Mouse (Mus musculus) adrenal gland, postnatal 10 days (tissue): ENCODE measurements at regions not wholly inside any gene's neighbourhood (a gene's known extent, or its start where the extent isn't known, plus 50 kb on each side); places are given as distances from the start of the nearest gene placed in this dataset.

Experiments used
- DNase-seq: peaks from one replicate; pipeline ENCODE4 v3.0.0; 2021; ENCODE audit warnings: mixed read lengths

GRCm38 (mm10) chr8:82265745-82266144, 137.3 kb downstream of the Il15 start:
- DNase-seq = no peak

GRCm38 (mm10) chr8:82262196-82262595, 140.8 kb downstream of the Il15 start:
- no peak for DNase-seq

- no peak for DNase-seq
Observed at GRCm38 (mm10) chr8:82260613-82261012, 142.4 kb downstream of the Il15 start.

GRCm38 (mm10) chr8:82255815-82256214, 147.2 kb downstream of the Il15 start:
- DNase-seq = no peak

- DNase-seq = no peak
Observed at GRCm38 (mm10) chr8:82252406-82252805, 150.6 kb downstream of the Il15 start.

GRCm38 (mm10) chr8:82249841-82250577, 153.0 kb downstream of the Il15 start:
- DNase-seq = no peak

- DNase-seq = no peak
Observed at GRCm38 (mm10) chr8:82244076-82244475, 158.9 kb downstream of the Il15 start.

- DNase-seq = no peak
Observed at GRCm38 (mm10) chr8:82229883-82230282, 173.1 kb downstream of the Il15 start.

GRCm38 (mm10) chr8:82201746-82202145, 201.3 kb downstream of the Il15 start:
- DNase-seq = no peak

- no peak for DNase-seq
Observed at GRCm38 (mm10) chr8:82200176-82200575, 202.8 kb downstream of the Il15 start.

- DNase-seq = peak; percentile 14
Observed at GRCm38 (mm10) chr8:82196504-82196903, 206.5 kb downstream of the Il15 start.

GRCm38 (mm10) chr8:82195112-82195511, 207.9 kb downstream of the Il15 start:
- no peak for DNase-seq

GRCm38 (mm10) chr8:82191011-82191410, 212.0 kb downstream of the Il15 start:
- DNase-seq = no peak

- DNase-seq = no peak
Observed at GRCm38 (mm10) chr8:82187138-82187880, 215.7 kb downstream of the Il15 start.

GRCm38 (mm10) chr8:82184022-82184421, 219.0 kb downstream of the Il15 start:
- no peak for DNase-seq
